ENCODE assay signal across 10 mouse cellular contexts in genomic region chr7:81554369-81554768, GRCm38 (mm10). TPM values are rescaled to one million over a fixed set of nuclear protein-coding genes. Genes with fewer than 3 reads are reported as not detected.
DNase-seq lines count a peak whose midpoint lies in the region; ATAC-seq and TF ChIP-seq lines count a peak whose summit lies in the region.
"Had no signal": no experiment of that assay in that cellular context is flagged by ENCODE, and none has a peak within 500 bp of the region (broad histone marks: within the 10 kb centered on the region; RNA-seq: fewer than 3 reads in every experiment).

No protein-coding gene starts in this region.

- no peak overlapping the region for H3K27ac ChIP-seq in cerebellum, adult 2 months (ENCODE audit: insufficient read depth, low read length)
- no peak overlapping the region for H3K27ac ChIP-seq in liver, embryonic 12.5 days
- H3K27ac ChIP-seq: neural tube, embryonic 12.5 days had no signal

- H3K4me3 ChIP-seq in cerebellum, adult 2 months (replicated peaks; ENCODE audit: insufficient read depth, low read depth, low read length): no peak overlapping the region
- no peak overlapping the region for H3K4me3 ChIP-seq in liver, embryonic 12.5 days
- H3K4me3 ChIP-seq: neural tube, embryonic 12.5 days had no signal

- no peak for DNase-seq in cerebellum, adult 2 months
- DNase-seq in cerebellum, adult 8-10 months: no peak
- peak; percentile 73 for DNase-seq in liver
- no peak for DNase-seq in frontal cortex, postnatal 10 days (ENCODE audit: low spot score in 2 of 2)

- no peaks in the 10 kb centered on the region for H3K9me3 ChIP-seq in liver, embryonic 12.5 days (replicated peaks)
- H3K9me3 ChIP-seq: neural tube, embryonic 12.5 days had no signal

- no peak overlapping the region for H3K4me2 ChIP-seq in liver, embryonic 12.5 days
- H3K4me2 ChIP-seq: neural tube, embryonic 12.5 days had no signal

- peak; percentile 31; the same call in 1 of the 2 replicates for TF ChIP-seq CTCF in cerebellum, adult 2 months (IDR thresholded peaks at IDR 0.05; ENCODE audit: borderline replicate concordance, insufficient read depth, low read depth, low read length)

- 89% methylated on average over 2 of the region's 2 CpGs for WGBS in cerebellum, adult 2 months
- WGBS in liver, embryonic 12.5 days (ENCODE audit: insufficient replicate concordance): 62% methylated on average over 2 of the region's 2 CpGs

- no peaks in the 10 kb centered on the region for H3K4me1 ChIP-seq in cerebellum, adult 2 months (ENCODE audit: control insufficient read depth, insufficient read depth, low read length)
- H3K4me1 ChIP-seq in liver, embryonic 12.5 days: no peaks in the 10 kb centered on the region
- H3K4me1 ChIP-seq: neural tube, embryonic 12.5 days had no signal

- no peak for ATAC-seq in liver, embryonic 12.5 days
- peak; percentile 56; the same call in 1 of the 2 replicates for ATAC-seq in common myeloid progenitor, adult 5-6 weeks (replicated peaks; ENCODE audit: low read depth, poor library complexity, severe bottlenecking)
- ATAC-seq in megakaryocyte, adult 5-6 weeks (ENCODE audit: poor library complexity, severe bottlenecking): peak; percentile 74
- ATAC-seq in monocyte, adult 5-6 weeks (replicated peaks; ENCODE audit: insufficient number of reproducible peaks, low FRiP score, low TSS enrichment, poor library complexity, severe bottlenecking): no peak

- no peak for TF ChIP-seq POLR2A in cerebellum, adult 2 months (IDR thresholded peaks at IDR 0.05; ENCODE audit: borderline replicate concordance, insufficient read depth, low read length)

- no peaks in the 10 kb centered on the region for H3K36me3 ChIP-seq in liver, embryonic 12.5 days
- H3K36me3 ChIP-seq: neural tube, embryonic 12.5 days had no signal

- no peak overlapping the region for H3K9ac ChIP-seq in liver, embryonic 12.5 days
- H3K9ac ChIP-seq: neural tube, embryonic 12.5 days had no signal

- no peaks in the 10 kb centered on the region for H3K27me3 ChIP-seq in cerebellum, adult 2 months (ENCODE audit: control insufficient read depth, insufficient read depth, low read length)
- peaks cover 7% of the 10 kb centered on the region for H3K27me3 ChIP-seq in liver, embryonic 12.5 days (replicated peaks)
- H3K27me3 ChIP-seq: neural tube, embryonic 12.5 days had no signal

RNA-seq across cellular contexts. Expression of gene Fsd2, which starts 12.4 kb away (rescaled TPM):
- polyA plus RNA-seq in cerebellum, adult 2 months (2012; rRNA removed): 0.16 and 0.26 TPM in 2 replicates
- polyA plus RNA-seq in liver, embryonic 12.5 days (2016; fragmentation: Nextera tagmentation; extraction: Ambion mirVana): 0.05 and 0.06 TPM in 2 replicates
- total RNA-seq in common myeloid progenitor, adult 5-6 weeks (2017): 0.24 TPM in 1 of 2 replicates, not detected in the other
- 0.05 TPM in 1 of 2 replicates, not detected in the other for total RNA-seq in megakaryocyte, adult 5-6 weeks (2015)
- total RNA-seq in megakaryocyte, adult 5-6 weeks (2017): 0.11 TPM in 1 of 2 replicates, not detected in the other
- total RNA-seq in monocyte, adult 5-6 weeks (2017): 0.10 to 0.39 TPM (median 0.32 TPM) in 3 replicates

RNA-seq across cellular contexts. Expression of gene Whamm, which starts 16.7 kb away (rescaled TPM):
- 28.6 and 29.4 TPM in 2 replicates for polyA plus RNA-seq in cerebellum, adult 2 months (2012; rRNA removed)
- 8.2 and 9.6 TPM in 2 replicates for polyA plus RNA-seq in liver, embryonic 12.5 days (2016; fragmentation: Nextera tagmentation; extraction: Ambion mirVana)
- 16.9 and 23.2 TPM in 2 replicates for total RNA-seq in common myeloid progenitor, adult 5-6 weeks (2017)
- total RNA-seq in megakaryocyte, adult 5-6 weeks (2015): 13.9 and 14.1 TPM in 2 replicates
- total RNA-seq in megakaryocyte, adult 5-6 weeks (2017): 15.9 and 16.9 TPM in 2 replicates
- 24.4 to 38.9 TPM (median 33.5 TPM) in 3 replicates for total RNA-seq in monocyte, adult 5-6 weeks (2017)

RNA-seq across cellular contexts. Expression of gene BC048679, which starts 56.3 kb away (rescaled TPM):
- polyA plus RNA-seq in cerebellum, adult 2 months (2012; rRNA removed): not detected in 2 replicates
- polyA plus RNA-seq in liver, embryonic 12.5 days (2016; fragmentation: Nextera tagmentation; extraction: Ambion mirVana): not detected in 2 replicates
- total RNA-seq in common myeloid progenitor, adult 5-6 weeks (2017): not detected in 2 replicates
- not detected in 2 replicates for total RNA-seq in megakaryocyte, adult 5-6 weeks (2015)
- total RNA-seq in megakaryocyte, adult 5-6 weeks (2017): not detected in 2 replicates
- total RNA-seq in monocyte, adult 5-6 weeks (2017): not detected in 3 replicates
- total RNA-seq: heart, postnatal 14 days had no signal
- polyA plus RNA-seq: neural tube, embryonic 12.5 days had no signal

Comparison
In these comparisons a context has a peak if more than half of its experiments do, and no peak if none do; other contexts are left out.
1. ATAC-seq: peak in common myeloid progenitor, adult 5-6 weeks (single experiment) and megakaryocyte, adult 5-6 weeks (single experiment); none in liver, embryonic 12.5 days (single experiment) and monocyte, adult 5-6 weeks (single experiment).